Mouse (Mus musculus) T-helper 2 cell (primary cell): ENCODE measurements at regions not wholly inside any gene's neighbourhood (a gene's known extent, or its start where the extent isn't known, plus 50 kb on each side); places are given as distances from the start of the nearest gene placed in this dataset.
"Not testable (repeated sequence)": the region's sequence is repeated elsewhere in the genome, so short reads cannot be mapped to it uniquely, and the experiment has no call there.

Source experiments
- in situ Hi-C: fragments of 300-600 bp; cut with MboI, MseI; formaldehyde crosslinking; loops from one replicate; pipeline ENCODE4 v1.15.1; 2025; ENCODE audit warnings: high pct_unique_total_duplicates

GRCm38 (mm10) chr13:31050160-31050788, 76.3 kb downstream of the Gm5447 start:
- in situ Hi-C loops, result no loop called here

DNA sequence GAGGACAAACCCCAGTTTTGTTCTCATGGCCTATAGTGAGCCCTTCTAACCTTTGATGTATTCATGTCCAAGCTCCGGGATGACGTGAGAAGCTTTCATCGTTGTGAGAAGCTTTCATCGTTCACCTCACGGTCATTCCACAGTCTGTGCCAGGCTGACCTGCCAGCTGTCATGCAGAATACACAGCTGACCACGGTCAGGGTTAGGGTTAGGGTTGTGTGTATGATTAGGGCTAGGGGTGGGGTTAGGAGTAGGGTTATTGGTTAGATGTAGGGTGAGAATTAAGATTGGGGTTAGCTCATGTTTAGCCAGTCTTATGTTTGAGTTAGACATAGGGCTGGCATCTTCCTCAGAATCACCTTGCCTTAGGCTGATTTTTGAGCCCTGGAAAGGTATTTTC, 77.6 kb downstream of the Gm5447 start:
- in situ Hi-C loops, result not testable (repeated sequence)

DNA sequence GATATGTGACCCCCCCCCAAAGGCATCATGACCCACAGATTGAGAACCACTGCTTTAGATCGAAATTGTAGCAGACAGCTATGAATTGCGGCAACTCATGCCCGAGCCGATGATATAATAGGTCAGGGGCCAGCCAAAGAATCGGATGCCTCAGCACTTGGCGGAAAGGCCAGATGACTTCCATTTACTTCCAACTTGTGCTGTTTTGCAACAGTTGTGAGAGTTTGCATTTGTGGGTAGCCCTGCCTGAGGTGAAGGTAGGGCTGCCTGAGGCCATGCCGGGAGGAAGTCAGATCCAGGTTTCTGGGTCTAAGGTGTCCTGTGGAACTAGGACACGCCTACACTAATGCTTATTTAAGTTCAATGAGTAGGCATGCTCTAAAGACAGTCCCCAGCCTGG, 80.4 kb downstream of the Gm5447 start:
- in situ Hi-C loops, result no loop called here

DNA sequence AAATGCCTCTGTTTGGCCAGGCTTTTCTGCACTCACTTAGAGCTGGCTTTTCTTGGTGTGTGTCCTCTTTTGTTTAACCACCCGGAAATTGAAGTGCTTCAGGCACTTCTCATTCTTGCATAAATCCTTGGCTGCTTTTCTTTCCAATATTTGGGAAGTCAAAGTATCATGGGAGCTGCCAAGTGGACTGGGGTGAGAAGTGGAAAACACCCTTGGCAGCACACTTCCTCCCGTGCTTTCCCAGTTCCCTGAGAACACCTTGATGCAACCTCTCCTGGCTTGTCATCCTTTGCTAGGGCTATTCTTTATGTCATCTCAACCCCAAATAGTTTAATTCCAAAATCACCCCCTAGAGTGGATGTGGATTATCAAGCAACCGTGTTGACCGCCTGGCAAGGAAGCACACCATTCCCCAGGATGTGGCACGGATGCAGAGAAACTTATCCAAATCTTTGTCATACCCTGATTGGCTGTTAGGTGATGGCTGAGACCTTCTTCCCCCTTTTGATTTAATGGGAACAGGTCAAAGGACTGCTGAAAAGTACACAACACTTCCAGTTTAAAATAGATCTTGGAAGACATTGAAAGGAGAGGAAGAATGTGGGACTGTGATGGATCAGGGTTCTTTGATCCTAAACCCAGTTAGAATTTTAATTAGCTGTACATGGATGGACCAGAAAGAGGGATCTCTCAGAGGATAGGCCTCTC, 81.5 kb downstream of the Gm5447 start:
- in situ Hi-C loops, result no loop called here

DNA sequence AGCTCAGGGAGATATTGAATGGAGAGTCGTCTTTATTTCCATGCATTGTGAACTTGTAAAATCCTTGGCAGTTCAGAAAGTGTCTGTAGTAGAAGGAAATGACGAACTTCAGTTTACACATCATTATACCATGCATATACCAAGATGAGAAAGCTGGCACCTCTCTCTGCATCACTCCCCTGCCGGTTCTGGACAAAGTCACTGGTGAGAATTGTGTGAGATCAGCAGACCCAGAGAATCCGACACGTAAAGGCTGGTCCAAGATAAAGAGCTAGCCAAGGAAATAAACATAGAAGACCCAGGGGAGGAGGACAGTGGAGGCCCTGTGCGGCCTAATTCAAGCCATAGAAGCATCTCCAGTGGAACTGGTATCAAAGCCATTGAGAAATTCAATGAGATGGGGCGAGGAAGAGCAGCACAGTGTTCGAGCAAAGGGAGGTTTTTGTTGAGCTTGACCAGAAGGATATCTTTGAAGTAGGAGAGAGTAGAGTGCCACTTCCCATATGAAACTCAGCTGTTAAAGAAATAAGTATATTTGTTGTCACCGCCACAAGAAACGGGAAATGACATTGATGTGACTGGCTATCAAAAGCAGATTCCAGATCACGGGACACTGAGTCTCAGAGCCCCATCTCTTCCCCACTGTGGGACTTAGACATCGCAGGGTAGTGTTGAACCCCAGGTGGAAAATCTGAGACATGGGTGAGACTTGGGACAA, 82.3 kb downstream of the Gm5447 start:
- in situ Hi-C loops, result no loop called here

DNA sequence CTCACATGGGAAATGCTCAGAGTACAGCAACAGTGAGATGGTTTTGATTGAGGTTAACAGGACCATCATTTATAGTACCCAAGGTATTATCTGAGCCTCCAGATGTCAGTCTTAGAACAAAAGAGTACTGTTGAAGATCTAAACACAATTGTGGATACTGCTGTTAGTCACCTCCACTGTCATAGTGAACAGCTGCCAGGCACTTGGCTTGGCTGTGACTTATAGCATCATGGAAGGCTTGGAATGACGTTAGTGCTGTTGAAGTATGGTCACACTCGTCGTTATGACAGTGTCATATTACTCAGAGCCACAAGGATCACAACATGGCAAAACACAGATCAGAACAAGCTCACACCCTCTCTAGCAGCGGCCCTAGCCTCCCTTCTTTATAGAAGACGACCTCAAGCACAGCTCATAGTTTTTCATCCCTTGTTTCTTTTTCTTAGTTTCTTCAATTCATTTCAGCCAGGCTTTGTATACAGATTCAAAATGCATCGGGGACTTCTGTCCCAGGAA, 87.0 kb downstream of the Gm5447 start:
- in situ Hi-C loops, result loop anchor here (5.0 kb wide), 1 partner anchor 159 kb away; no protein-coding TSS in a partner anchor

- in situ Hi-C loops, result no loop called here
Measured at GRCm38 (mm10) chr13:31068343-31068742, 94.3 kb downstream of the Gm5447 start.

DNA sequence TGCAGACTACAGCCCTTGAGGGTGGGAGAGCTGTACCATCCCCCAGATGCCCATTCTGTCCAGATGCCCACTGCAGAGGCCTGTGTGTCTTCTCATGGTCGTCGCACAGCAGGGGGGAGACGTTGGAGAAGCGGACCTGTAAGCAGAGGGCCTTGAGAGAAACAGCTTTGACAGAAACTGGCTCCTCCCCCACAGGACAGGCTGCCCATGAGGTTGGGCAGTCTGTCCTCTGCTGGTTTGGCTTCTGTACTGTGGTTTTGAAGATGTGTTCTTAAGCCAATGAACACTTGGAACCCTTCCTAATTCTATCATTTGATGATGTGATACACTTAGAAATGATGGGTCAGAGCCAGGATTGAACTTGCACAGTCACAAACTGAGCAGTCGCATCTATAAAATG, 102.5 kb downstream of the Gm5447 start:
- in situ Hi-C loops, result loop anchor here (10.0 kb wide), 1 partner anchor 532 kb away; the partner anchor contains the start of gene Uqcrfs1

DNA sequence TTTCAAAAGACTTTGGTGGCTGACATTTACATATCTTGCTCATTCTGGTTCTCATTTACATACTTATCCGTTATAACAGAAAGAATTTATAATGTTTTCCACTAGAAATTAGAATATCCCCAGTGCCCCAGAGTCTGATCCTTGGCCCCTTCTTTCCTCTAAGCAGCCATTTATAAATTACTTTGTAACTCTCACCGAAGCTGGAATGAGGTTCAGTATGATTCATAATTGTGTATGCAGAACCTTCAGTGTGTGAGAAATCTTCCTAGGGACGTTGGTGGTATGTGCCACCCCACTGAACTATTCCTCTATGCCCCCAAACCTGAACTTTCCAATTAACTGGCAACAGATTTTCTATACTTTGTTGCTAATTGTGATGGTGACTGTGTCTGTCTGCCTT, 104.7 kb downstream of the Gm5447 start:
- in situ Hi-C loops, result loop anchor here (10.0 kb wide), 1 partner anchor 534 kb away; the partner anchor contains the start of gene Uqcrfs1

DNA sequence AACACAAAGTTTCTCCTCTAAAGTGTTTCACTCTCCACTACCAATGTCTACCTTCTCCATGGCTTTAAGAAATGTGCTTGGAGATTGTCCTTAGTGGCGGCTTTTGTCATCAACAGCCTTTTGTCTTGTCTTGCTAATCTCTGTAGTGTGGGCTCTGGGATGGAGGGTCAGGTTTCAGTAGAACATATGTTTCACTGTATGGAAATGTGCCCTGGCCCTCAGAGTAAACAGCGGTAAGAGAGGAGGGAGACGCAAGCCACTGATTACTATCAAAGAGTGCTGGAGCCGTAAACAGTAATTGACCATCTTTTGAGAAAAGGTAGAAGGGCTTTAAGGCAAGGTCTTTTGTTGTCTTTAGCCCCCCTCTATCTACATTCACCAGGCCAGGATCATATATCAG, 106.2 kb downstream of the Gm5447 start:
- in situ Hi-C loops, result loop anchor here (5.0 kb wide), 2 partner anchors 477 to 532 kb away; partner anchors contain the start of genes A530084C06Rik and Foxq1

GRCm38 (mm10) chr13:31082448-31083140, 108.6 kb downstream of the Gm5447 start:
- in situ Hi-C loops, result loop anchor here (5.0 kb wide), 2 partner anchors 475 to 530 kb away; partner anchors contain the start of genes A530084C06Rik and Foxq1

DNA sequence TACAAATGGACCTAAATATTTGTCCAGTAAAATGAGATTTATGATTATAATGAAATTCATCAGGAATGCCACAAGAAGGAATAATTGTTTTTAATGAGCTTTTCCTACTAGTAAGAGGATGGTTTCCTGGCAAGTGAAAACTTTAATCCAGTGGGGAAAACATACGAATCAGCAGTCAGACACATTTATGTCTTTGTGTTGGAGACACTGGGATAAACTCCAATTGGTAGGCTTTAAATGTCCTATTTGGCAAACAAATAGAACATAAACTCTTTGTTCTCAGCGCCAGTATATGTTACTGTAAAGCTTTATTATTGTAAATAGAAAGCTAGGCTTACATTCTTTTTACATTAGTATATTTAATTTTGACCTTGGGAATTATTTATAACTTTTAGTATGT, 127.0 kb downstream of the Gm5447 start:
- in situ Hi-C loops, result no loop called here

DNA sequence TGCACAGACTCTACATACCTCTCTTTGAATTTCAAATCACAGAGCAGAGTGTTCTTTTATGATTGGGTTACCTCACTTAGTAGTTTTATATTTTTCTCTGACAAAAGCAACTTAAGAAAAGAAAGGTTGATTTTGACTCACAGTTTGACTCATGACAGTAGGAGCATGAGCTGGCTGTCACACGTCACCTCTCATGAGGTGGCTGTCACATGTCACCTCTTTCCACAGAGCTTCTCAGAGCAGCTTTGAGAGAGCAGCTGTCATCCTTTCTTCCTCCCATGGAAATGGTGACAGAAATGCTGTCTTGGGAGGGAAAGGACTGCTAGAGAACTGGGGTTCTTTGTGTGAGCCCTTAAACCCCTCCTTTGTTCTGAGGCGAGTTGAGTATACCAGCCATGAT, 133.4 kb downstream of the Gm5447 start:
- in situ Hi-C loops, result no loop called here

DNA sequence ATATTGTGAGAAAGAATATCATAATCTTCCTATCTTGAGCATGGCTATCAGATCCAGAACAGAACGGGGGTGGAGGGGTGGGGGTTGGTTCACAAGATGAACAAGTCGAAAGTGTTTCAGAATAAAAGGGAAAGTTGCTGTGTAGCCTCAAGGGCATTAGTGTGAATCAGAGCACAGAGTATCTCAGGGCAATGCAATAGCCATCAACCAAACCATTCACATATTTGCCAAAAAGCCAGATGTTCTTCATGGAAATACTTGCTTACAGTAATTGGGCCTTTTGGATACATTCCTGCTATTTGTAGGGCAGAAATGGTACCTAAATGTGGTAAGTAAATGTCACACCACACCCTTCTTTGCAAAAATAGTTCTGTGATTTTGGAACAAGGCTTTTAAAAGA, 135.2 kb downstream of the Gm5447 start:
- in situ Hi-C loops, result no loop called here

- in situ Hi-C loops, result no loop called here
Measured at GRCm38 (mm10) chr13:31122689-31123088, 148.7 kb downstream of the Gm5447 start.

- in situ Hi-C loops, result no loop called here
Measured at GRCm38 (mm10) chr13:31124547-31125216, 150.7 kb downstream of the Gm5447 start.

GRCm38 (mm10) chr13:31132501-31132900, 158.5 kb downstream of the Gm5447 start:
- in situ Hi-C loops, result no loop called here

GRCm38 (mm10) chr13:31139686-31140085, 165.7 kb downstream of the Gm5447 start:
- in situ Hi-C loops, result no loop called here

- in situ Hi-C loops, result no loop called here
Measured at GRCm38 (mm10) chr13:31147323-31147722, 173.3 kb downstream of the Gm5447 start.

GRCm38 (mm10) chr13:31154066-31154465, 180.1 kb downstream of the Gm5447 start:
- in situ Hi-C loops, result no loop called here
